Mouse (Mus musculus) heart, postnatal 0 days (tissue): Measurements from ENCODE around the gene Tmem132d. TPM values are rescaled to one million over a fixed set of nuclear protein-coding genes. Genes with fewer than 3 reads are reported as not detected.

Source experiments
- ATAC-seq: fragments of 200-750 bp; cut with Nextera tagmentation; 2 replicates; pipeline ENCODE4 v1.8.0; 2017; ENCODE audit warnings: low read depth, moderate number of reproducible peaks, moderate library complexity; ENCODE audit not compliant: insufficient read depth
- DNase-seq: peaks from one replicate; pipeline ENCODE4 v3.0.0-alpha.2; 2016; ENCODE audit warnings: low spot score
- H3K27ac ChIP-seq: fragments of 300-500 bp; sonication (generic); 2 replicates; pipeline ENCODE4 v1.5.1; 2014; ENCODE audit warnings: low read depth, mild to moderate bottlenecking
- H3K27me3 ChIP-seq: fragments of 300-500 bp; sonication (generic); 2 replicates; pipeline ENCODE4 v1.6.1; 2014; ENCODE audit warnings: low read length, mixed read lengths; ENCODE audit not compliant: control insufficient read depth, insufficient read depth
- H3K36me3 ChIP-seq: fragments of 300-500 bp; sonication (generic); replicated peaks from 2 replicates; pipeline ENCODE4 v1.6.1; 2014; ENCODE audit warnings: low read length, mixed read lengths; ENCODE audit not compliant: control insufficient read depth, insufficient read depth
- H3K4me1 ChIP-seq: fragments of 300-500 bp; sonication (generic); 2 replicates; pipeline ENCODE4 v1.6.1; 2014; ENCODE audit warnings: antibody characterized with exemption; ENCODE audit not compliant: control insufficient read depth, insufficient read depth
- H3K4me2 ChIP-seq: fragments of 300-500 bp; sonication (generic); 2 replicates; pipeline ENCODE4 v1.6.1; 2014; ENCODE audit warnings: low read depth, mild to moderate bottlenecking, low read length, moderate library complexity
- H3K4me3 ChIP-seq: fragments of 300-500 bp; sonication (generic); 2 replicates; pipeline ENCODE4 v1.5.1; 2014; ENCODE audit warnings: low read depth, low read length
- H3K9ac ChIP-seq: fragments of 300-500 bp; sonication (generic); replicated peaks from 2 replicates; pipeline ENCODE4 v1.6.1; 2014; ENCODE audit warnings: low read depth, low read length, mixed read lengths
- H3K9me3 ChIP-seq: fragments of 300-500 bp; sonication (generic); replicated peaks from 2 replicates; pipeline ENCODE4 v1.6.1; 2016; ENCODE audit warnings: low read length; ENCODE audit not compliant: control insufficient read depth
- CTCF ChIP-seq: IDR thresholded peaks from 2 replicates; pipeline ENCODE4 v1.5.1; 2016; ENCODE audit warnings: antibody characterized with exemption, control low read depth, low read depth
- EP300 ChIP-seq: IDR thresholded peaks from 2 replicates; pipeline ENCODE4 v1.6.1; 2016; ENCODE audit warnings: antibody characterized with exemption, low read depth
- WGBS: fragments of 180-500 bp; shearing (Covaris S2); extraction: QIAGEN DNeasy Blood & Tissue Kit; methylation state at CpG from one replicate; pipeline ENCODE4 v1.1.7; 2014; 5-methylcytosine and 5-hydroxymethylcytosine counted together
- polyA plus RNA-seq: library from polyadenylated mRNA; unstranded; fragments of >200 nt; fragmentation: Nextera tagmentation; extraction: Ambion mirVana; gene quantifications from 2 replicates; pipeline ENCODE4 v1.2.1, GENCODE M21; 2015
- total RNA-seq: library from RNA; depleted of rRNA; stranded (reverse); fragments of >200 nt; gene quantifications from 2 replicates; pipeline ENCODE4 v1.2.3, GENCODE M21; 2014; ENCODE audit warnings: low replicate concordance

Tmem132d gene
- total and polyA plus RNA-seq, 2 experiments from 2014 or later, result 0.04 TPM; not detected in 1

- TF ChIP-seq CTCF (no peak), EP300 (no peak)
- H3K4me1 ChIP-seq, result no peaks in the 10 kb centered on the region
- 67% methylated on average over 1 of the region's 1 CpGs for WGBS
Measured at GRCm38 (mm10) chr5:127895176-127895575, 537.7 kb downstream of the Tmem132d start.

GRCm38 (mm10) chr5:127885566-127886505 lies 547.0 kb downstream of the Tmem132d start:
- DNase-seq (no peak), ATAC-seq (no peak)
- no peak overlapping the region for H3K4me3 ChIP-seq
- WGBS, result 82% methylated on average over 18 of the region's 18 CpGs
- H3K27ac ChIP-seq, result no peak overlapping the region
- peaks cover 25% of the 10 kb centered on the region for H3K9me3 ChIP-seq
- H3K9ac ChIP-seq, result no peak overlapping the region
- H3K4me1 ChIP-seq, result no peaks in the 10 kb centered on the region
- TF ChIP-seq EP300 (no peak), CTCF (no peak)
- no peaks in the 10 kb centered on the region for H3K36me3 ChIP-seq
- H3K4me2 ChIP-seq, result no peak overlapping the region
- H3K27me3 ChIP-seq, result no peaks in the 10 kb centered on the region

More at GRCm38 (mm10) chr5:127895176-127895575, 537.7 kb downstream of the Tmem132d start:
- no peak overlapping the region for H3K4me3 ChIP-seq
- no peak overlapping the region for H3K27ac ChIP-seq
- H3K9ac ChIP-seq, result no peak overlapping the region
- 0 out of 2 replicates have a peak, but pooled peaks cover 7% of the 10 kb centered on the region for H3K9me3 ChIP-seq
- H3K36me3 ChIP-seq, result no peaks in the 10 kb centered on the region
- no peak overlapping the region for H3K4me2 ChIP-seq
- H3K27me3 ChIP-seq, result no peaks in the 10 kb centered on the region
- no peak for ATAC-seq
- no peak for DNase-seq

DNA sequence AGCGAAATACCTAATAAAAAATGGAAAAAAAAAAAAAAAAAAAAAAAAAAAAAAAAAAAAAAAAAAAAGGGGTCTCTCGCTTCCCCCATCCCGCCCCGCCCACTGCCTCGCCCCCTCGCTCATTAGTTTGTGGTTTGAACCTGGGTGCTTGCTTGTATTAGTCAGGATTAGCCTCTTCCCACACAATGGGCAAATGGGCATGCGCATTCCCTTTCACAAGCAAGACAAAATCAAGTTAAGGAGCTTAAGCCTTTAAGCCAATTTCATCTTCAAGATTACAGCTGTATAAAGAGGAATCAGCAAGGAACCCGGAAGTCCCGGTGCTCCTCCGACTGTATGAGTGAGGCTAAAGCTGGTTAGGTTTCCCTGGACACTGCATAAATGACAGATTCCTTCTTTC lies 549.9 kb downstream of the Tmem132d start:
- Histone ChIP-seq H3K27ac (no peak overlapping the region), H3K4me1 (no peaks in the 10 kb centered on the region), H3K4me3 (no peak overlapping the region), H3K9ac (no peak overlapping the region), H3K4me2 (no peak overlapping the region), H3K36me3 (no peaks in the 10 kb centered on the region), H3K27me3 (no peaks in the 10 kb centered on the region), H3K9me3 (peaks cover 22% of the 10 kb centered on the region)
- ATAC-seq (no peak), DNase-seq (no peak)
- no peak for TF ChIP-seq EP300
- no peak for TF ChIP-seq CTCF
- WGBS, result 53% methylated on average over 9 of the region's 10 CpGs

GRCm38 (mm10) chr5:127874461-127874860 lies 558.4 kb downstream of the Tmem132d start:
- H3K9me3 ChIP-seq, result peaks cover 12% of the 10 kb centered on the region; the same call in 1 of the 2 replicates
- TF ChIP-seq EP300 (no peak), CTCF (no peak)
- 64% methylated on average over 6 of the region's 6 CpGs for WGBS
- no peak overlapping the region for H3K9ac ChIP-seq
- H3K4me3 ChIP-seq, result no peak overlapping the region
- no peaks in the 10 kb centered on the region for H3K27me3 ChIP-seq
- H3K4me2 ChIP-seq, result no peak overlapping the region
- H3K4me1 ChIP-seq, result no peaks in the 10 kb centered on the region
- no peak overlapping the region for H3K27ac ChIP-seq
- ATAC-seq (no peak), DNase-seq (no peak)
- no peaks in the 10 kb centered on the region for H3K36me3 ChIP-seq

- Histone ChIP-seq H3K36me3 (no peaks in the 10 kb centered on the region), H3K27ac (no peak overlapping the region), H3K27me3 (no peaks in the 10 kb centered on the region), H3K4me1 (no peaks in the 10 kb centered on the region), H3K4me2 (no peak overlapping the region), H3K4me3 (no peak overlapping the region), H3K9ac (no peak overlapping the region), H3K9me3 (0 out of 2 replicates have a peak, but pooled peaks cover 15% of the 10 kb centered on the region)
- DNase-seq (no peak), ATAC-seq (no peak)
- TF ChIP-seq CTCF, result no peak
- no peak for TF ChIP-seq EP300
- WGBS, result 65% methylated on average over 6 of the region's 6 CpGs
Measured at GRCm38 (mm10) chr5:127865157-127865556, 567.7 kb downstream of the Tmem132d start.
